Mouse (Mus musculus): Measurements from ENCODE around the gene Snapc1.
A peak's percentile ranks its signal among the peaks of the same experiment; 100 is the strongest.

Snapc1 gene

GRCm38 (mm10) chr12:73964291-73965281, at the start of gene Snapc1:
Snapc1 (plus strand) TSS chr12:73964481.
- DNase-seq = peak; percentile 98

GRCm38 (mm10) chr12:73918479-73918878, 45.8 kb upstream of the Snapc1 start:
- peak; percentile 46 to 69 for DNase-seq

GRCm38 (mm10) chr12:73930266-73930665, 34.0 kb upstream of the Snapc1 start:
- DNase-seq = no peak

- peak in 1 of 2 experiments; percentile 65 for DNase-seq
Observed at GRCm38 (mm10) chr12:73931274-73931673, 33.0 kb upstream of the Snapc1 start.

GRCm38 (mm10) chr12:73934528-73934927, 29.8 kb upstream of the Snapc1 start:
- no peak for DNase-seq

- no peak for DNase-seq
Observed at GRCm38 (mm10) chr12:73937353-73937752, 26.9 kb upstream of the Snapc1 start, which contains the start of gene Gm49321. Gm49321 (plus strand) TSS chr12:73937653.

- no peak for DNase-seq
Observed at GRCm38 (mm10) chr12:73939542-73939941, 24.7 kb upstream of the Snapc1 start.

- DNase-seq = no peak
Observed at GRCm38 (mm10) chr12:73948415-73948814, 15.9 kb upstream of the Snapc1 start.

GRCm38 (mm10) chr12:73949318-73950058, 14.8 kb upstream of the Snapc1 start:
- DNase-seq = peak; percentile 94

- peak; percentile 44 to 56 for DNase-seq
Observed at GRCm38 (mm10) chr12:73952879-73953278, 11.4 kb upstream of the Snapc1 start.

GRCm38 (mm10) chr12:73953420-73954186, 10.7 kb upstream of the Snapc1 start:
- DNase-seq = no peak

GRCm38 (mm10) chr12:73954785-73955184, 9.5 kb upstream of the Snapc1 start:
- no peak for DNase-seq

GRCm38 (mm10) chr12:73957676-73958075, 6.6 kb upstream of the Snapc1 start:
- DNase-seq = no peak

- DNase-seq = no peak
Observed at GRCm38 (mm10) chr12:73958830-73959229, 5.5 kb upstream of the Snapc1 start.

GRCm38 (mm10) chr12:73969142-73969541, 4.9 kb downstream of the Snapc1 start:
- no peak for DNase-seq

- DNase-seq = no peak
Observed at GRCm38 (mm10) chr12:73974584-73974983, 10.3 kb downstream of the Snapc1 start.

GRCm38 (mm10) chr12:73978144-73978543, 13.9 kb downstream of the Snapc1 start:
- no peak for DNase-seq

GRCm38 (mm10) chr12:73979667-73980066, 15.4 kb downstream of the Snapc1 start:
- no peak for DNase-seq

GRCm38 (mm10) chr12:73982533-73982932, 18.3 kb downstream of the Snapc1 start:
- DNase-seq = peak; percentile 81 to 93

GRCm38 (mm10) chr12:73986299-73986698, 22.0 kb downstream of the Snapc1 start:
- peak in 1 of 2 experiments; percentile 23 for DNase-seq

- DNase-seq = no peak
Observed at GRCm38 (mm10) chr12:73988393-73989008, 24.2 kb downstream of the Snapc1 start.

GRCm38 (mm10) chr12:73989594-73989993, 25.3 kb downstream of the Snapc1 start:
- peak; percentile 41 to 66 for DNase-seq
